Comparison of ENCODE assay signal across 8 mouse cellular contexts in genomic region chr1:181842781-181843180, GRCm38 (mm10). TPM values are rescaled to one million over a fixed set of nuclear protein-coding genes. Genes with fewer than 3 reads are reported as not detected.
A peak's percentile ranks its signal among the peaks of the same experiment; 100 is the strongest.
DNase-seq lines count a peak whose midpoint lies in the region; ATAC-seq and TF ChIP-seq lines count a peak whose summit lies in the region.

TSS of gene Lbr (minus strand) at chr1:181843046.

- peak within 1 kb of the TSS; percentile 95 for H3K4me3 ChIP-seq in cerebellum, adult 2 months (replicated peaks; ENCODE audit: insufficient read depth, low read depth, low read length)

- 0 out of 2 replicates have a peak, but pooled peaks have one; percentile 17 for ATAC-seq in common myeloid progenitor, adult 5-6 weeks (replicated peaks; ENCODE audit: low read depth, poor library complexity, severe bottlenecking)
- ATAC-seq in megakaryocyte-erythroid progenitor cell, adult 5-6 weeks (replicated peaks; ENCODE audit: low FRiP score, low TSS enrichment, poor library complexity, severe bottlenecking): no peak

- H3K27me3 ChIP-seq in cerebellum, adult 2 months (ENCODE audit: control insufficient read depth, insufficient read depth, low read length): no peaks in the 10 kb centered on the region

- TF ChIP-seq CTCF in cerebellum, adult 2 months (IDR thresholded peaks at IDR 0.05; ENCODE audit: borderline replicate concordance, insufficient read depth, low read depth, low read length): no peak

- peaks cover 2% of the 10 kb centered on the region; the same call in 1 of the 2 replicates for H3K4me1 ChIP-seq in cerebellum, adult 2 months (ENCODE audit: control insufficient read depth, insufficient read depth, low read length)

- H3K27ac ChIP-seq in cerebellum, adult 2 months (ENCODE audit: insufficient read depth, low read length): peak within 1 kb of the TSS; percentile 82

- DNase-seq in cerebellum, adult 2 months: peak in 1 of 2 experiments; percentile 28
- no peak for DNase-seq in cerebellum, postnatal 4 days (ENCODE audit: low spot score in 2 of 2)
- DNase-seq in CD8-positive naive resting alpha-beta T cell, adult 2 months (ENCODE audit: low read depth in 2 of 2, low spot score in 2 of 2): peak; percentile 46 to 49
- no peak for DNase-seq in heart, adult 8-10 months (ENCODE audit: low spot score)
- DNase-seq in layer of hippocampus, postnatal 14 days (ENCODE audit: low spot score in 2 of 2): peak in 1 of 2 experiments; percentile 16
- peak; percentile 76 for DNase-seq in thymus, postnatal 0 days (ENCODE audit: low spot score)

- WGBS in cerebellum, adult 2 months: 2% methylated on average over 14 of the region's 14 CpGs

- no peak for TF ChIP-seq POLR2A in cerebellum, adult 2 months (IDR thresholded peaks at IDR 0.05; ENCODE audit: borderline replicate concordance, insufficient read depth, low read length)

RNA-seq across cellular contexts. Expression of gene Lbr, which starts in this region (rescaled TPM):
- 17.8 and 18.4 TPM in 2 replicates for polyA plus RNA-seq in cerebellum, adult 2 months (2012; rRNA removed)
- 187 and 212 TPM in 2 replicates for total RNA-seq in common myeloid progenitor, adult 5-6 weeks (2017)
- total RNA-seq in heart, adult 8-10 months (2022): 10 to 100 TPM; 18.8 to 21.3 (median 20.1) TPM
- total RNA-seq in layer of hippocampus, postnatal 14 days (2021): 10 to 100 TPM; 14.1 to 18.9 TPM
- total RNA-seq in megakaryocyte-erythroid progenitor cell, adult 5-6 weeks (2014; fragmentation: Nextera tagmentation): 130 and 132 TPM in 2 replicates
- total RNA-seq in megakaryocyte-erythroid progenitor cell, adult 5-6 weeks (2017): 140 and 171 TPM in 2 replicates
- polyA plus RNA-seq in thymus, postnatal 0 days (2015; fragmentation: Nextera tagmentation; extraction: Ambion mirVana): 352 and 361 TPM in 2 replicates

Comparison
In these comparisons a context has a peak if more than half of its experiments do, and no peak if none do; other contexts are left out.
1. RNA of gene Lbr (polyA plus RNA-seq): 352 to 361 TPM in thymus, postnatal 0 days; 17.8 to 18.4 TPM in cerebellum, adult 2 months; every median in the first group is over 10 times any median in the second.
2. DNase-seq: peak in CD8-positive naive resting alpha-beta T cell, adult 2 months (2 of 2) and thymus, postnatal 0 days (single experiment); none in cerebellum, postnatal 4 days (0 of 2) and heart, adult 8-10 months (single experiment).